Mouse (Mus musculus) adrenal gland, postnatal 10 days (tissue): Measurements from ENCODE around the gene Wfdc15b. TPM values are rescaled to one million over a fixed set of nuclear protein-coding genes. Genes with fewer than 3 reads are reported as not detected.
A peak's percentile ranks its signal among the peaks of the same experiment; 100 is the strongest.
"Not testable (repeated sequence)": the region's sequence is repeated elsewhere in the genome, so short reads cannot be mapped to it uniquely, and the experiment has no call there.

Source experiments
- DNase-seq: peaks from one replicate; pipeline ENCODE4 v3.0.0; 2021; ENCODE audit warnings: mixed read lengths
- long read RNA-seq, 2 experiments: library from polyadenylated mRNA; stranded (forward); transcript quantifications; one replicate each; pipeline ENCODE4 v2.0.0; 2021
- total RNA-seq, 2 experiments: library from RNA; stranded (reverse); gene quantifications; 2 replicates each; pipeline ENCODE4 v1.2.3; 2021

The Wfdc15b gene
- not detected for total RNA-seq
- long read RNA-seq, experiment 1: 0 reads
- long read RNA-seq, experiment 2, transcript Wfdc15b-202 (4 exons, 571 nt): major isoform, 6 of 11 reads
- long read RNA-seq, experiment 2, partial matches to known transcripts: 5 of 11 reads
- long read RNA-seq, experiment 2, other reads (novel, unspliced or antisense): 0 of 11 reads

- no peak for DNase-seq
Measured at GRCm38 (mm10) chr2:164221522-164221921, at the start of gene Wfdc15b. Gene Wfdc15b, minus strand, starts transcription at chr2:164221660.

DNA sequence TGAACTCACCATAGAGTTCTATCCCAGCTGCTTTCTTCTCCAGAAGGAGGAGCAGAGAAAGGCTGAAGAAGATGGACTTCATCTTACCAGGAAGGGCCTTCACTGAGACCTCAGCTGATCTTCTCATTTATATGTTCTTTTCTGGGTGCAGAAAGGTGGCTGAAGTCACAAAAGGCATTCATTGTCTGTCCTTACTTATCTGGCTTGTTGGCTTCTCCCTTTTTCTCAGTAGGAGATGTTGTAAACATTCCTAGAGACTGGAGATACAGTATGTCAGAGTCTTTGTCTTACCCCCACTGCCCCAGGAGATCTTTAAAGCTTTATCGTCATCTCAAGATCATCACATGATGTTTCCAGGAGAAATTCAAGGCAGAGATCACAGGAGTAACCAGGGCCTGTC lies 35.1 kb upstream of the Wfdc15b start, which contains the start of gene Svs3b:
Gene Svs3b (minus strand): TSS at position 101 of the 400 bp plus-strand sequence.
- DNase-seq: not testable (repeated sequence)

DNA sequence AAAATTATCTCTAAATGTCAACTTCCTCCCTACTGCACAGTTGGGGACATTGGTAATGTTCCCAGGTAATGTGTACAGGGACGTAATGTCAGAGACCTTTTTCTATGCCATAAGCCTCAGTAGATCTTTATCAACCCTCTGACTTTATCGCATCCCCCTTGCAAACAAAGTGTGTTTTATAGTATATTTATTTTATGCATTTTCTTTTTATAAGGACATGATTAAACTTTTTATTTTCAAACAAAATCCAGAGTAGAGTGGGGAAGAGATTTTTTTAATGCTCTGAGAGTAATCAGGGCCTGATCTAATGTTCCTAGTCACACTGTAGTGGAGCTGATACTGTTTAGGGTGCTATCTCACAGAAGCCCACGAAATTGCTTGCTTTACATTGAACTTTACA lies 16.9 kb upstream of the Wfdc15b start, which contains the start of gene Svs2:
Gene Svs2 (minus strand): TSS at position 101 of the 400 bp plus-strand sequence.
- DNase-seq: no peak

DNA sequence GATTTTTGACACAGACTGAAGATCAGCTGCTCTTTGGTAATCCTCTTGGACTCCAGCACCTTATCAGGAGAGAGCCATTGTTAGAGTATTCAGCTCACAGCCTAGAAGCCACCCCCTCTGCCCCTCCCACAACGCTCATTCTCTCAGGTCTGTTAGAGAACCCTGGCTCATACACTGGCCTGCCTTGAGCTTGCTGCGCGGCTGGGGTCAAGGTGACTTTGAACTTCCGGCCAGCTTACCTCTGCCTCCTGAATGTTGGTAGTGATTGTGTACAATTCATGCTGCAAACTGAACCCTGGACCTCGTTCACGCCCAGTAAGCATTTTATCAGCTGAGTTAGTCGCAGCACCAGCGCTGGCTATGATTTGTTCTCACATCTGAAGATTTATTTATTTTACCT lies 11.2 kb upstream of the Wfdc15b start:
- DNase-seq: no peak

DNA sequence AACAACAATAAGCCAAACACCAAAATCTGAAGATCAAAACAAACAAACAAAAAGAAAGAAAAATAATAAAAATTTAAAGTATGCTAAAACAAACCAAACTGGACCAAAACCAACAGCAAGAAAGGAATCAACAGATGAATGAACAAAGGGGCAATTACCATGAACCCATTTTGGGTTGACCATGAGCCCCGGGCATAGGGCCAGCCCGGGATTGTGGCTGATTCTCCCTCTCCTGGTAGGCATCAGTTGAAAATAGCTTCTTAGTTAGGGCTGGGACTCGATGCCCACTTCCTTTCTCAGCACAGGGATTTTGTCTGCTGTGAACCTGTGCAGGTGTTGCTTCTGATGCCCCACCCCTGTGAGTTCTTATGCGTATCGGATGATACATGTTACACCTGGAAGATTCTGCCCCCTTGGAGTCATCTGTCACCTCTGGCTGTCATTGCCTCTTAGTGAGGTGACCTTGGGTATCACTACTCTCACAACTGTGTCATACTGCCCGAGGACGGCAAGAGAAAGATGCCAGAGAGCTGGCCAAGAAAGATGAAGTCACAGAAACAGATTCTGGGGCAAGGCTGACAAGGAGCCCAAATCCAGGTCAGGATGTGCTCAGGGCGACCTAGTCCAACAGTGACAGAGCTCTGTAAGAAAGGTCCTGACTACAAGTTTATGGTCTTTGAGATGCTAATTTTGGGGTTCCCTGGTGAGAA lies 7.1 kb upstream of the Wfdc15b start:
- DNase-seq: peak; percentile 12

DNA sequence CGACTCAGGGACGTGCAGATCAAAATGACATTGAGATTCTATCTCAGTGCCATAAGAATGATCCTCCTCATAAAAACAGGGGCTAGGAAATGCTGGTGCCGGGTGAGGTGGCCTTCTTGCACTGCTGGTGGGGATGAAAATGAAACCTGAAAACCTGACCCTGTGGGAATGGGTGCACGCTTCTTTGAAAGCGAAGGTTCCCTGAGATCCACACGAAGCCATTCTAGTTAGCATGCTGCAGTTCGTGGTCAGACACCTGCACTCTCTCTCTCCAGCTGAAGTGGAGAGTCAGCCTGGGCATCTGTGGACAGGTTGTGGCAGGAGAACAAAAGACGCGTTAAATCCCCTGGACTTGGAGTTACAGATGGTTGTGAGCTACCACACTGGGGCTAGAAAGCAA lies 2.2 kb downstream of the Wfdc15b start:
- no peak for DNase-seq

- no peak for DNase-seq
Measured at GRCm38 (mm10) chr2:164212711-164213110, 8.7 kb downstream of the Wfdc15b start.

- no peak for DNase-seq
Measured at GRCm38 (mm10) chr2:164210892-164211291, 10.6 kb downstream of the Wfdc15b start.

GRCm38 (mm10) chr2:164206676-164207075 lies 14.8 kb downstream of the Wfdc15b start:
- no peak for DNase-seq

DNA sequence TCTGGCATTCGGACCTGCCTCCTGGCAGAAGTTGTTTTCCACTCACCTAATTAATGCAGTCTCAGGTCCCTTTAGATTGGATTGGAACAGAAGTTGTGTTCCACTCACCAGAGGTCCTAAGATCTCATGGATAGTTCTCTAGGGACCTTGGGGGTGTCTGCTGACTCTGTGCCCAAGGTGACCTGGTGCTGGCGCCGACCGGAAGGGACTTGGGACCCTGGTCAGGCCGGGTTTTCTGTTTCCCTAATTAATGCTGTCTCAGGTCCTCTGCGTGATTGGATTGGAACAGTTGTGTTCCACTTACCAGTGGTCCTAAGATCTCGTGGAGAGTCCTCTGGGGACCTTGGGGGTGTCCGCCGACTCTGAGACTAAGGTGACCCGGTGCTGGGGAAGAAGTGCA lies 15.4 kb downstream of the Wfdc15b start:
- DNase-seq: not testable (repeated sequence)

DNA sequence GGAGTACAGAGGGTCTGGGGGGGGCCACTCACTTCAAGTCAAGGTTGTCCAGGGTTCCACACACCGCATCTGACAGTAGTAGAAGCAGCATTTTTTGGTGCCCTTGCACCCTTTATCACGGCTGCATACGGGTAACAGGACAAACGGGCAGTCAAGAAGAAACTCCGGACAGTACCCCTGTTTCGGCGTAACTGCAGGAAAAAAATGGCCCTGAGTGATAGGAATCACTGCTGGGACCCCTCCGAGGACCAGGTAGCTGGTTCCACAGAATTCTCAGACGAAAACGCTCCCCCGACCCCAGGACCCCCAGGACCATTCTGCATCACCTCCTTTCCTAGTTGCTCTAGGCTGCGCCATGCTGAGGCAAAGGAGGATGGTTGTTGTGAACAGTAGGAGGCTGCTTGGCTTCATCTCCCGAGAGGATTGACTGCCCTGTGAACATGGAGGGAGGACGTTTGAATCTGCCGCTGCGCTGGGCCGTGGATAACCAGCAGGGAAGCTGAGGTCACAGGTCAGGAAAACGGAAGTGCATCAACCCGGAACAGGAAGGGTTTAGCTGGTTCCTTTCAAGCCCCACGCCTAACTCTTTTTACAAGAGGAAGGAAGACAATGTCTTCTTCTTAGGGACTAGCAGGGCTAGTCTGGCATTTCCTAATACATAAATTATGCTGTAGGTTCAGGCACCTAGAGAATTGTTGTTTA lies 21.7 kb downstream of the Wfdc15b start, which contains the start of gene Wfdc15a:
Gene Wfdc15a (minus strand): TSS at position 505 of the 702 bp plus-strand sequence.
- DNase-seq: no peak

- no peak for DNase-seq
Measured at GRCm38 (mm10) chr2:164196700-164196990, 24.8 kb downstream of the Wfdc15b start.

DNA sequence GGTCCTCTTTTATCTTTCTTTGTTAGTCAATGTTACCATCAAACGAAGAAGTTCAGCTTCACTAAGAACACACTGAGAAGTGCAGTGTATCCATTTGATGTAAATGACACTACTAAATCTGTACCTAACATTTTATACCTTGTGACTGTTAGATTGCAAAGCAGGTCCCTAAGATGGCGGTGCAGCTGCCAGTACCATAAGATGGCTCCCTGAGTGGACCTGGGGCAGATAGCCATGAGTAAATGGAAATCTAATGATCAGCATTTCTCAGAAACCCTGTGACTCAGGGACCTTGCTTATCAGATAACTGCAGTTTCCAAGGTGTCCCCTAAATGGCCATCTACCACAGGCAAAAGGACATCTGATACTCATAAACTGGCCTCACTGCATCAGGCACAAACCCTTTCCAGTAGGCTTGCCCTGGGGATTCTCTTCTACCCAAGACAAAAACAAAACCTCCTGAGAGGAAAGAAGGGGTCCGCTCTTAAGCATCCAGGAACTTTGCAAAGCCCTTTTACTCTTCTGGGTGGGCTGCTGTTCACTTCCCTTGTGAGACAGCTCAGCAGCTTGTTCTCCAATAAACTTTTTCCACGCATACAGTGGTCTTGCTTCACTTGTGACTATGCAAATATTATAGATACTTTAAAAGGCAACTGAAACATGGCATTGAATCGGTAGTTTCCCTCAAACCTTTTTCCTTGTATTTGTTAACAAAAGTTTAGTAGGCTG lies 25.3 kb downstream of the Wfdc15b start:
- DNase-seq: no peak

DNA sequence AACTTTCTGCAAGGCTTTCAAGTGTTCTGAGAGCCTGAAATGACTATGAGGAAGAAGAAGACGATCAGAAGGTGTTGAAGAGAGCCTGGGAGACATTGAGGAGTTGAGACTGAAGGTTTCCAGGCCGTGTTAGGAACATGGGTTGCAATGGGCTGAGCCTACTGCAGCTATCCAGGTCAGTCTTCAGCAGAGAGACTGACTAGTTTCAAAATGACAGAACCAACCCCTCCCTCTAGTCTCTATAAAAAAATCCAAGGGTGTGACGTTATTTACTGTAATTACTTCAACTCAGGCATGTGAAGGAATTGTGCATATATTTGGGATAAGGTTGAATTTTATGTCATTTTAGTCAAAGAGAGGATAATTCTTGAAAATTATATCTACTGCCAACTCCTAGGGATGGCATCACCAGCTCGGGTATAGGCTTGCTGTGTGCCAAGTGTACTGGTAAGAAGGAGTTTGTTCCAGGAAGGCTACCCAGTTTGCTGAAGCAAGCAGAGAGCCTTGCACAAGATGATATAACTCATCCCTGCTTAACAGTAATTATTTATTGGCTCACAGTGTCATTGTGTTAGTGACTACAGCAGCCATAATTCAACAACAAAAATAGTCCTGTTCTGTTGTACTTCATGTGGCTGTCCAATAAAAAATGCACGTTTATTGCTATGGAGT lies 26.4 kb downstream of the Wfdc15b start:
- DNase-seq: peak; percentile 30

DNA sequence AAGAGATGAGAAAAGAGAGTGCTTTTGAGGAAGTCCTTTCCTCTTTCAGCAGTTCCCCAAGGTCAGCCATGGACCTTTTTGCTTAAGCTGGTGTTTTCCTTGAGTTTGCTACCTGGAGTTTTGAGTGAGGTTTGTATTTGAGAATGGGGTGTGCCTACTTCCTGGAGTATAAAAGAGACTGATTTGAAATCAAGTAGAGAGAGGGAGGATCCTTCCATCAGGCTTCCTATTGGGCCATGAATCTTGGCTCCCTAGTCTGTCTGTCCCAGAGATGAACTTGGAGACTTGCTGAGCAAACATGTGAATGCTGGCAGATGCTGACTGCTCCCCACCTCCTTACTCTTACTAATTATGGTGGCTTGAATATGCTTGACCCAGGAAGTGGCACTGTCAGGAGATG lies 29.2 kb downstream of the Wfdc15b start:
- no peak for DNase-seq

DNA sequence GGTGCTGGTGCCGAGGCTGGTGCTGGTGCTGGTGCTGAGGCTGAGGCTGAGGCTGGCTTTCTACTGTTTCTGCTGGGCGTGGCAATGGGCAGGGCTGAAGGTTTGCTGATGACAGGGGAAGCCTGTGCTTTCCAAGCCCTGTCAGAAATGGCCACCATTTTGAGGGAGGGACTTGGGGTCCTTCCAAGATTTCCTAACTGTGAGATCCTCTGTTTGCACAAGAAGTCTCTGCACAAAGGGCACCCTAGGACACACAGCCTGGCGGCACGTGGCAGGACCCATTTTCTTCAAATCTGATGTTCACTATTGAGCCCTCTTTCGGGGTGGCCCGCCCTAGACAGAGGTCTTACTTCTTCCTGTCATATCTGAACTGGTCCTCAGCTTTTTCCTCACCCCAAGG lies 30.9 kb downstream of the Wfdc15b start, which contains the start of gene Wfdc12:
Gene Wfdc12 (minus strand): TSS at position 33 of the 400 bp plus-strand sequence.
- peak; percentile 24 for DNase-seq

DNA sequence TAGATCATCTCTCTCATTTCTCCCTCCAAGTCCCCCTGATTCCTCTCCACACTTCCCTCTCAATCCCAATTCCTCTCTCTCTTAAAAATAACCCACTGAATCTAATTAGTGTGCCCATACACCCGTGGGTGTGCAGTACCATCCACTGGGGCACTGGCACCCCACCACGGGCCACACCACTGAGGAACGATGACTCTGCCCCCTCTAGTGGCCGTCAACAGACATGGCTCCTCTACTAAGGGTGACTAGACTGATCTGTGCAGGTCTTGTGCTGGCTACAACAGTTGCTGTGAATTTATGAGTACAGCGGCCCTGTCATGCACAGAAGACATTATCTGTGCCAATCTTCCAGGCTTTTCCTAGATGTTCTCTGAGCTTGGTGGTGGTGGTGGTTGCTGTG lies 32.7 kb downstream of the Wfdc15b start:
- no peak for DNase-seq

- DNase-seq: no peak
Measured at GRCm38 (mm10) chr2:164184145-164184719, 37.2 kb downstream of the Wfdc15b start.

DNA sequence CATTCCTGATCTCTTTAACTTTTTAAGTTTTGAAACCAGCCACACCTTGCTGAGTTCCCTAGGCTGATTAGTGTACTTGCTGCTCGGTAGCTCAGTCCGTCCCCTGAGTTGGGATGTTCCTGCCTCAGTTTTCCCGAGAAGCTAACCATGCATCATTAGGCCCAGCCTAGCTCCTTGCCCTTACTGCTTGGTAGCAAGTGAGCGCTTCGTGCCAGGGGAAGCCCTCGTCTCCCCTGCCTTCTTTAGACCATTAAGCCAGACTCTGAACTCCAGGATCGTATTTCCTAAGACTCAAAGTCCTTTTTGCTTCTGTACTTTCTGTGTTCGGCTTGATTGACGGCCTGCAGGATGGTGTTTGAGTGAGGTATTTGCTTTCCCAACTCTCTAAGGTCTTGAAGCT lies 38.1 kb downstream of the Wfdc15b start:
- DNase-seq: no peak

DNA sequence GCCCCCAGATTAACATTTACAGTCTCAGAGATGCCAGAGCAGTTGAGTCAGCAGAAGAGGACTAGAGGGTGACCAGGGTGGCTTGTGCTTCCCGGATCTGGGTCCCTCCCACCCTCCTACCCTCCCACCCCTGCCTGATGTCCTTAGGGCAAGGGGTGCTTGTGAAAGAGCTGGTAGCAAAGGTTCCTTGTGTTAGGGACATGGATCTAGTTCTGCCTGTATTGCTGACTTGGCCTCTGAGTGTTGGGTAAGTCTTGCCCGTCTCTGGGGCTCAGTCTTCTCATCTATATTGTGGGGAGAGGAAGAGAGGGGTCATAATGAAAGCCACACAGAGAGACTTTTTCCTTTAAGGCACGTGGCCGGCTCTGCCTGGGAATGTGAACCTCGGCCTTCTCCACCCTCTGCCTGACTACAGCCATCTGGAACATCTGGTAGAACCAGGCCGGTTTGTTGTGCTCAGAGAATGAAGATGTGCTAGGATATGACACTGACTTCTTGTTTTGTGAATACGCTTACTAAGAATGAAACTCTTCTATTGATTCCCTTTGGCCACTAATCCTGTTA lies 38.7 kb downstream of the Wfdc15b start, which contains the start of gene Wfdc5:
Gene Wfdc5 (minus strand): TSS at position 51 of the 564 bp plus-strand sequence.
- no peak for DNase-seq

- no peak for DNase-seq
Measured at GRCm38 (mm10) chr2:164180770-164181169, 40.7 kb downstream of the Wfdc15b start.
